Mouse (Mus musculus) Patski (cell line): Measurements from ENCODE around the gene Vrk1. TPM values are rescaled to one million over a fixed set of nuclear protein-coding genes. Genes with fewer than 3 reads are reported as not detected.
A peak's percentile ranks its signal among the peaks of the same experiment; 100 is the strongest.

Experiments used
- ATAC-seq: fragments of 100-300 bp; one replicate; pipeline ENCODE4 v1.8.0; 2021
- CTCF ChIA-PET: fragments of 350-600 bp; sonication (Branson Sonifier 250); formaldehyde crosslinking; loops from one replicate; lab custom pipeline; 2022; ENCODE audit warnings: inconsistent platforms; lab: Charles Lee
- POLR2A ChIA-PET: fragments of 350-600 bp; sonication (Branson Sonifier 250); formaldehyde crosslinking; loops from one replicate; lab custom pipeline; 2022; ENCODE audit warnings: antibody characterized with exemption, inconsistent platforms; lab: Charles Lee
- DNase-seq: peaks from one replicate; pipeline ENCODE4 v3.0.0-alpha.2; 2011; ENCODE audit warnings: low read depth, low spot score
- H3K27me3 ChIP-seq: fragments of 371-371 bp; one replicate; pipeline ENCODE4 v1.5.1; 2021
- CTCF ChIP-seq: fragments of 100-300 bp; IDR thresholded peaks from one replicate; pipeline ENCODE4 v1.5.1; 2021
- in situ Hi-C: fragments of 300-500 bp; cut with MboI; formaldehyde crosslinking; loops from 3 replicates; pipeline ENCODE4 v1.11.1; 2018; ENCODE audit warnings: low pct_unique_long_range_greater_than_20kb, mixed read lengths
- polyA plus RNA-seq: library from polyadenylated mRNA; unstranded; gene quantifications from one replicate; pipeline ENCODE4 v1.2.3, GENCODE M21; 2021

The Vrk1 gene
- polyA plus RNA-seq, 1 experiment from 2014 or later: 20.3 TPM

DNA sequence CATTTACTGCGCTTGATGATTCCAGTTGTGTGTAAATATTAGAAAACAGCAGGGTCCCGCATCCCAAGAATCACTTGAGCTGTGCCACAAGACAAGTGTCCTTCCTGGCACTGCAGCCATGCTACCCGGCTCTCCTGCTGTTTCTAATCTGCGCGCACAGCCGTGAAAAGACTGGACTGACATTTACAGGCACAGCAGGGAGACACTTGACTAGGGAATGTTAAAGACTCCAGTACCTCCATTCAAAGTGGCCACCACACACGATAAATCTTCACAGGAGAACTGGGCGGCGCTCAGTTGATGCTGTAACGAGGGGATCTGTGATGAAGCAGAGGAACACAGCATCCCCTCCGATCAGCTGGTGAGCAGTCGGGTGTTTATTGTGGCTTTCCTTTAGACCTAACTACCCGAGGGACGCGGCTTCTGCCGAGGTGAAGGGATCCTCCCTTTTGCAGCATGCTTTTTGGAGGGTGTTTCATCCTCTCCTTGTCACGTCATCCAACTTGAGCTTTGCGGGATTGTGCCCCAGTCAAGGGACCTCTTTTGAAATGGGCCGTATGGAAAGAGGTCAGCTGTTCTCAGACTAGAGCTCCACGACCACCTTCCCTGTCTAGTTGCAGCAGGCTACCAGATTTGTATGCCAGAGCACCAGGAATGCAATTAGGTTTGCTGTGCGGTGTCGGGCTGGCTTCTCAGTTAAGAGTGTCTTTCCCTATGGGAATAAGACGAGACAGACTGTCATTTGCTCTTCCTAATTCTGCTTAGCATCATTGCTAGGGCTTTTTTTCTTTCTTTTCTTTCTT is 71.1 kb downstream of the Vrk1 start:
- CTCF ChIA-PET: interaction anchor here (1.5 kb wide), 1 partner anchor 26 kb away, joined by 4 read pairs; no protein-coding TSS in a partner anchor
- no peak for DNase-seq
- ATAC-seq: no peak
- no peaks in the 10 kb centered on the region for H3K27me3 ChIP-seq
- POLR2A ChIA-PET: no interaction called here
- TF ChIP-seq CTCF: no peak
- in situ Hi-C loops: no loop called here

DNA sequence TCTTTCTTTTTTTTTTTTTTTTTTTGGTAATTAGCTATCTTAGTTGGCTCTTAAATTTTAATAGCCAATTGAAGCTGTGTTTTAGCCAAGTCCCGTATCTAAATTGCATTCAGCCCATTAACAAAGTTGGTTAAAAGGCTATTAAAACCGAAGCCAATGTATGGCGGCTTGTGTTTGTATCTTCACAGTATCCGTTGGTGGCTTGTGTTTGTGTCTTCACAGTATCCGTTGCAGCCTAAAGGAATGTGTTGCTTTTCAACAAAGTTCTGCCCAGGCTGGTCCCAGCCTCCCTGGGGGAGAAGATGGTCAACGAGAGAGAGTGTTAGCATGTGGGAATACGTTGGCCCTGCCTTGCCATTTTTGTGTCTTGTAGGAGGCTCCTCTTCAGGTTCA is 71.7 kb downstream of the Vrk1 start:
- no peaks in the 10 kb centered on the region for H3K27me3 ChIP-seq
- DNase-seq (no peak), ATAC-seq (no peak)
- POLR2A ChIA-PET: no interaction called here
- in situ Hi-C loops: no loop called here
- CTCF ChIA-PET: interaction anchor here (1.5 kb wide), 1 partner anchor 26 kb away, joined by 4 read pairs; no protein-coding TSS in a partner anchor
- TF ChIP-seq CTCF: no peak

DNA sequence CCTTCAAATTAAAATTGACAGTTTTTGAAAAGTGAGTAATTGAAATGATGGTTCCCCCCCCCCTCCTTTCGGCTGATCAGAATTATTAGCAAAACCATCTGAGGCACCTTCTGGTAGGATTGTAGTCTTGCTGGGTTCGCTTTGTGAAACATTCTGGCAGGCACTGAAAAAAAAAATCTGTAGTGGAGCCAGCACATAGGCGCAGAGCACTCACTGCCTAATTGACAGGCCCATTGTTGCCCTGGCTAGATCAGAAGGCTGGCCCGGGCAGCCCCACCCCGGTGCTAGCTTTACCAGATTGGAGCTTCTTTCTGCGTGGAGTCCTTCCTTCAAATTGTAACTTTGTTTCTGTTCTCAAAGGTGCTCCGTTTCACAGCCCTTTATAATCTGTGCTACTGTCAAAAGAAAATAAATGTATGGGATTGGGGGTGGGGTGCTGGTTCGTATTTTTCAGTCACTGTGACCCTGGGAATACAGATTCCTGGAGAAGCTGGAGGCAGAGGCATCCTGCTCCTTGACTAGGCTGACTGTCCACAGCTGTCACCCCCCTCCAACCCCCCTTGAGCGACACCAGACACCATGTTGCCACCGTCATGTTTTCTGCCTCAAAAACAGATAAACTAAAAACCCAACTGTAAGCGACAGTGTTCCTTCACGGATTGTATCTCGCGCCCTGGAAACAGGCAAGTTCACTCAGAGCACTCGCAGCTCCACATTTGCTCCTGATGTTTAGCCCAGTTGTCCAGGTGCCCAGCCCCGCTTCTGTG is 72.3 kb downstream of the Vrk1 start:
- in situ Hi-C loops: no loop called here
- ATAC-seq (no peak), DNase-seq (no peak)
- H3K27me3 ChIP-seq: no peaks in the 10 kb centered on the region
- CTCF ChIA-PET: no interaction called here
- POLR2A ChIA-PET: no interaction called here
- TF ChIP-seq CTCF: no peak

DNA sequence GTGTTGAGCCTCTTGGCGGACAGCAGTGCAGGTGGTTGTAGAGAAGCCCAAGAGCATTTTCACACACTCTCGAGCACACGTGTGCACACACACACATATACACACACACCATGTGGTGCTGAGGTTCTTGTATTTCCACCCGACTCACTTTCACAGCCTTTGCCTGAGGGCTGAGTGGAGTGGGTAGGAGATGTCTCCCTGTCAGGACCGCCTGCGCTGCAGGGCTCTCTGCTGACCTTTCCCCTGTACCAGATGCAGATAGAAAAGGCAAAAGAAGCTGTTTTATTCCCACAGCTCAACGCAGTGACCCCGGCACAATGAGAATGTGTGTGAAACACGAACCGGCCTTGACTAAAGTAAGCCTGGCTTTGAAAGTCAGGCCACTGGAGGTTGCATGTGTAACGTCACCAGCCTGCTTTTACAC is 72.9 kb downstream of the Vrk1 start:
- H3K27me3 ChIP-seq: no peaks in the 10 kb centered on the region
- no peak for DNase-seq
- POLR2A ChIA-PET: no interaction called here
- in situ Hi-C loops: no loop called here
- ATAC-seq: no peak
- CTCF ChIA-PET: no interaction called here
- no peak for TF ChIP-seq CTCF

DNA sequence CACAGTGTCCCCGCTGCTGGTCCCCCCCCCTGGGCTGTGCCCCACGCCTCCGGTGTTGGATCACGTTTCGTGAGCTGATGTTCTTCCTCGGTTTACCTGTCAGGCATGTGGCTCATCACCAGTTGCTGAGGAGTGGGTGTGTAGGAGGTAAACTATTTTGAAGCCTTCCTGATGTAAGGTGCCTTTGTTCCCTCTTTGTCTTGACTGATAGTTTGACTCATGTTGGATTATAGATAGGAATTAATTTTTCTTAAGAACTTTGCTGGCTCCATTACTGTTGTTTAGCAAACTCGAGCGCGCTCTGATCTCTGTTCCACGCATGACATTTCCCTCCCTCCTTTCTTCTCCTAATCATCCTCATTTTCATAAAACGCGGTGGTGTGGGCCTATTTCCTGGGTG is 74.1 kb downstream of the Vrk1 start:
- TF ChIP-seq CTCF: no peak
- DNase-seq (no peak), ATAC-seq (no peak)
- in situ Hi-C loops: no loop called here
- H3K27me3 ChIP-seq: no peaks in the 10 kb centered on the region
- ChIA-PET POLR2A (no interaction called here), CTCF (no interaction called here)

DNA sequence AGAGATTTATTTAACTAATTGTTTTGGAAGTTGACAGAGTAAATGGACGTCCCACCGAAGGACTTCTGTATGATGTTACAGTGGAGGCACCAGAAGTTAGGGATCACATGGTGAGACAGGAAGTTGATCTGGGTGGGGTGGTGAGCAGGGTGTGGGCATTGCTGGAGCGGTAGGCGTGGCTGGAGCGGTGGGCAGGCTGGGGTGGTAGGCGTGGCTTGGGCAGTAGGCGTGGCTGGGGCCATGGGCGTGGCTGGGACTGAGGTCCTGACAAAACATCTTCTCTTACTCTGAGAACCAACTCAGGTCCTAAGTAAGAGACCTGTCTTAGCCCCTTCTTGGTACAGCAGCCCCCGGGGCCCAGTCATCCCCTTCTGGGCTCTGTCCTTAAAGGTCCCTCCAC is 84.8 kb downstream of the Vrk1 start:
- H3K27me3 ChIP-seq: no peaks in the 10 kb centered on the region
- ATAC-seq (no peak), DNase-seq (no peak)
- ChIA-PET CTCF (no interaction called here), POLR2A (no interaction called here)
- TF ChIP-seq CTCF: no peak
- in situ Hi-C loops: no loop called here

DNA sequence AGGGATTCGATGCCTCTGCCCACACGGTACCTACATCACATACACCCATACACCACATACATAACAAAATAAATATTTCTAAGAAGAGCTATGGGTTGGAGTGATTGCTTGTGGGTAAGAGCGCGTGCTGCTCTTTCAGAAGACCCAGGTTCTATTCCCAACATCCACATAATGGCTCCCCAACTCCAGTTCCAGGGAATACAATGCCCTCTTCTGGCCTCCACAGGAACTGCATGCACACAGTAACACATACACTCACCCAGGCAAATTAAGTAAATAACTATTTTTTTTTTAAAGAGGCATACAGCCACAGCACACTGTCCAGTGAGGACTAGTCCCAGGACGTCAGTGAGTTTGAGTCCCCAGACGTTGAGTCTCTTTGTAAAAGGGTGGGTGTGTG is 92.0 kb downstream of the Vrk1 start:
- ATAC-seq (no peak), DNase-seq (no peak)
- ChIA-PET POLR2A (no interaction called here), CTCF (no interaction called here)
- no peak for TF ChIP-seq CTCF
- in situ Hi-C loops: no loop called here
- H3K27me3 ChIP-seq: no peaks in the 10 kb centered on the region

DNA sequence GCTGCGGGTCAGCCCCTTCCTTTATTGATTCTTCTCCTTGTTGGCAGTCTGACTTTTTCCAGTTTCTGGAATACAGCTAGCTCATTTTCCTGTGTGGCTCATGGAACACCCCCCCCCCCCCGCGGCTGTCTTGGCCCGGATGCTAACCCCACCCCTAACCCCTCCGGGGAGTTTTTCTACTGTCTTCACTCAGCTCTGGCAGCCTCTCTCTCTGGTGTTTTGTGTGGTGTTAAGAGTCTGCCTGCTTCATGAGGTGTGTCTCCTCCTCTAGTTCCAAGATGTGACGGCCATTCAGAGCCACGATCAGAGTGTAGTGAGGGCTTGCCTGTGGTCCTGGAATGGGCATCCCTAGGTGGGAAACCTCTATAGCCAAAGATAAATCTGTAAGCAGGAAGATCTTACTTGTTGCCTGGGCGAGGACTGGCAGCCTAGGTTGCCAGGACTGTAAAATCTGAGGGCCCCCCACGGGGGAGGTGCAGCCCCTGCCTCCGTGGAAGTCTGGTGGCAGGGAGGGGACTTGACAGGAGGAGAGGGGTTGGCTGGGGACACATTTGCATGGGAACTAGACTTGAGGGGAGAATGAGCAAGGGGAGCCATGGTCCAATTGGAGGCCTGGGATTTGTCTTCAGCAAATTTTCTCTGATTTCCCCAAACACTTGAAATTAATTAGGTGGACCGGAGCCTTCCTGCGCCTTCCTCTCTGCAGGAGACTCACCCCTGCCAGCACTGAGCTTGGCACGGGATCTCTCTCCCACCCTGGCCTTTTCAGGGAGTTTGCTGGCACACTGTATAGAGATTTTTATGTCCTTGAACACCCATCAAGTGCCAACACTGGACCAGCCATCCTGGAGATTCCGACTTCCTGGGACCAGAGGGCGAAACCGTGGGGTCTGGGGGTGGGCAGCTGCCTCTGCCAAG is 93.0 kb downstream of the Vrk1 start:
- in situ Hi-C loops: no loop called here
- TF ChIP-seq CTCF: no peak
- ChIA-PET CTCF (no interaction called here), POLR2A (no interaction called here)
- DNase-seq (no peak), ATAC-seq (peak; percentile 12)
- H3K27me3 ChIP-seq: no peaks in the 10 kb centered on the region

DNA sequence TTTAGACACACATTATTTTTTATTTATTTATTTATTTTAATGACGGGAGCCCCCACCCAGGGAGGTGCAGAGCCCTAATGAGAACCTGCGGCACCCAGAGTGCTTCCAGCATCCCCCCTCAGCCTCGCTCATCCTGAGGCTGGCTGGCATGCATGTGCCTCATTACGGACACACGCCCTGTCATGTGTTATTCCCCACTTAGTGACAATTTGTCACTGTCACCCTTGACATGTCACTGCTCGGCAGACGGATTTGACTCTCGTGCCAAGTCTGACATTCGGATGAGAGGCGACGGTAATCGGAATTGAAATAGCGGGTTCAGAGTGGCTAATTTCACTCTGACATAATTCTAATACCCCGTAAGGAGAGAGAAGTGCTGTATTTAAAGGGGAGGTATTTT is 97.2 kb downstream of the Vrk1 start:
- TF ChIP-seq CTCF: no peak
- DNase-seq (no peak), ATAC-seq (no peak)
- H3K27me3 ChIP-seq: no peaks in the 10 kb centered on the region
- in situ Hi-C loops: no loop called here
- ChIA-PET POLR2A (no interaction called here), CTCF (no interaction called here)

DNA sequence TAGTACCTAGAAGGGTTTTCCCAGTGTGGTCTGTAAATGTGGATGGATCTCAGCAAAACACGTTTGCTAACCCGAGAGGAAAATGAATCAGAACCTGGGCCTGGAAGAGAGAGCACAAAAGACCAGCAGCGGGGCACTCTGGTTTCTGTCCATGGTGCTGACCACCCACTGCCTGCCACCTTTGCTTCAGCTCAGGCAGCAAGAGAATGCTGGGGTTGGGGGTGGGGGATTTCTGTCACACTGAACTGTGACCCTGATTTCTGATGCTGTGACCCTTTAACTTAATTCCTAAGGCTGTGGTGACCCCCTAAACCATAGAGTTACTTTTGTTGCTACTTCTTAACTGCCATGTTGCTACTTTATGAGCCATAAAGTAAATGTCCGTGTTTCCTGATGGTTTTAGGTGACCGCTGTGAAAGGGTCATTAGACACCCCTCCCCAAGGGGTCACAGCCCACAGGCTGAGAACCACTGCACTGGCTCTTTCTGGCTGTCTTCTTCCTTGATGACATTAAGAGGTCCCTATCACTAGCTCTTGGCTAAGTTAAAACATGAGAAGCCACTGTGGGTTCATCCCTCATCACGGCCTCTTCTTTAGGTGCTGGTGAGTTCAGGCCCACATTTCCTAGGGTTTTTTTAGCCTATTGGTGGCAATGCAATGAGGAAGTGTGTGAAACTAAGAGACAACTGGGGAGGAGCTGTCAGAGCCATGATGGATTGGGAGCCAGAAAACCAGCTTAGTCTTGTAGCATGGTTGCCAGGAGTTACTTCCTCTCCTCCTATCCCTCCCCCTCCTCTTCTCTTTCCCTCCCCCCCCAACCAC is 105.3 kb downstream of the Vrk1 start:
- DNase-seq: no peak
- POLR2A ChIA-PET: no interaction called here
- in situ Hi-C loops: no loop called here
- ATAC-seq: no peak
- CTCF ChIA-PET: no interaction called here
- no peaks in the 10 kb centered on the region for H3K27me3 ChIP-seq
- TF ChIP-seq CTCF: no peak
